Mouse (Mus musculus): ENCODE measurements at regions not wholly inside any gene's neighbourhood (a gene's known extent, or its start where the extent isn't known, plus 50 kb on each side); places are given as distances from the start of the nearest gene placed in this dataset.

DNA sequence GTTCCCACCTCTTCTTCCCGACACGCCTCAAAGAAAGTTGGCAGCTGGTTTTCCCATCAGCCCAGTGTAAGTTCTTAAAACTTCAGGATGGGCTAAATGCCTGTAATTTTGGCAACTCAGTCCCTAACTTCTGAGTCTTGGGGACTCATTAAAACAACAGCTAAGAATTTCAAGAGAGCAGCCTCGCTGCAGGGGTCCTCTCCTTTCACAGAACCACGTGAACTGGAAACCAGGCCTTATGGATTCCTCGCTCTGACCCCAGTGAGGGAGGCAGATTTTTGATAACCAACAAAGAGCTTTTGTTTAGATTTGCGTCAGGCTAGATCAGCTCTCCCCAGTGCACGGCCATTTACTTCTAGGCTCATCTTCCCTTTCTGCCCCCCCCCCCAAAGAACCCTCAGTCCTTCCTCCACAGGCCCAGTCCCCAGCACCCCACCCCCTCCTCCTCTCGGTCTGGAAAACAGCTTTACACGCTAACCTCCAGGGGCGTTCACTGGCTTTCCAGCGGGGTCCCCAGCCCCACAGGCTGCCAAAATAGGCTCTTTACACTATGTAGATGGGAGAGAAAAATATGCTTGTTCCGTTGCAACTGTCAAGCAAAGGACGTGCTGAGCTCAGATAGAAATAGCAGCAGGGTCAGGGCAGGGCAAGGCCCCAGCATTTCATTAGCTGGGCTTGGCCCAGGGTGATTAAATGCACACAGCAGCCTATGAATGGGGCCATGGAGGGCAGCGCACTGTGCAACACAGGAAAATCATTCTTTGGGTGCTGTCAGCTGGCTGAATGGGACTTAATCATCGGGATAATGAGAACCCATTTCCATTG is 233.5 kb downstream of the Zfp36l1 start:
- Histone ChIP-seq H3K4me1 (ENCODE audit: control insufficient read depth in 2 of 2, insufficient read depth in 2 of 2, low read length in 2 of 2, poor library complexity in 1 of 2) (peaks cover 5 to 7% of the 10 kb centered on the region in 2 experiments; a peak in 3 of 4 replicates), H3K27ac (ENCODE audit: insufficient read depth, low read depth, low read length, poor library complexity, severe bottlenecking) (no peak overlapping the region), H3K4me3 (ENCODE audit: insufficient read depth in 1 of 2, low read depth in 1 of 2, low read length in 2 of 2, poor library complexity in 1 of 2, severe bottlenecking in 1 of 2) (no peak overlapping the region), H3K9ac (ENCODE audit: insufficient read depth, low read depth, low read length, poor library complexity, severe bottlenecking) (no peak overlapping the region), H3K9me3 (ENCODE audit: control insufficient read depth, insufficient read depth, low read depth, low read length) (no peaks in the 10 kb centered on the region), H3K36me3 (ENCODE audit: control insufficient read depth, insufficient read depth, low read length, poor library complexity, severe bottlenecking) (no peaks in the 10 kb centered on the region)
- DNase-seq (ENCODE audit: low read depth, low spot score): no peak
- no peak for TF ChIP-seq HCFC1 (IDR thresholded peaks at IDR 0.05; ENCODE audit: borderline replicate concordance, insufficient read depth, low read length)
- in situ Hi-C loops (cut with MboI; ENCODE audit: low sequenced_read_pairs in 2 of 2, unreplicated experiment in 2 of 2): no loop called here

- in situ Hi-C loops (cut with MboI; ENCODE audit: low sequenced_read_pairs in 2 of 2, unreplicated experiment in 2 of 2): no loop called here
- no peak for DNase-seq (ENCODE audit: low read depth, low spot score)
- Histone ChIP-seq H3K9me3 (ENCODE audit: control insufficient read depth, insufficient read depth, low read depth, low read length) (no peaks in the 10 kb centered on the region), H3K36me3 (ENCODE audit: control insufficient read depth, insufficient read depth, low read length, poor library complexity, severe bottlenecking) (no peaks in the 10 kb centered on the region), H3K9ac (ENCODE audit: insufficient read depth, low read depth, low read length, poor library complexity, severe bottlenecking) (no peak overlapping the region), H3K4me3 (ENCODE audit: insufficient read depth in 1 of 2, low read depth in 1 of 2, low read length in 2 of 2, poor library complexity in 1 of 2, severe bottlenecking in 1 of 2) (no peak overlapping the region), H3K4me1 (ENCODE audit: control insufficient read depth in 2 of 2, insufficient read depth in 2 of 2, low read length in 2 of 2, poor library complexity in 1 of 2) (peaks cover 5 to 7% of the 10 kb centered on the region in 2 experiments; a peak in 3 of 4 replicates), H3K27ac (ENCODE audit: insufficient read depth, low read depth, low read length, poor library complexity, severe bottlenecking) (no peak overlapping the region)
- TF ChIP-seq MAFK (IDR thresholded peaks at IDR 0.05; ENCODE audit: insufficient read depth, low read depth, low read length): no peak
- no peak for TF ChIP-seq CHD2 (IDR thresholded peaks at IDR 0.05; ENCODE audit: low read depth, low read length)
- TF ChIP-seq HCFC1 (IDR thresholded peaks at IDR 0.05; ENCODE audit: borderline replicate concordance, insufficient read depth, low read length): no peak
- no peak for TF ChIP-seq ZNF384 (IDR thresholded peaks at IDR 0.05; ENCODE audit: low read depth, low read length)
- TF ChIP-seq ZC3H11A (IDR thresholded peaks at IDR 0.05; ENCODE audit: borderline replicate concordance, low read depth, low read length): no peak
Observed at GRCm38 (mm10) chr12:79878766-79879092, 234.1 kb downstream of the Zfp36l1 start.

DNA sequence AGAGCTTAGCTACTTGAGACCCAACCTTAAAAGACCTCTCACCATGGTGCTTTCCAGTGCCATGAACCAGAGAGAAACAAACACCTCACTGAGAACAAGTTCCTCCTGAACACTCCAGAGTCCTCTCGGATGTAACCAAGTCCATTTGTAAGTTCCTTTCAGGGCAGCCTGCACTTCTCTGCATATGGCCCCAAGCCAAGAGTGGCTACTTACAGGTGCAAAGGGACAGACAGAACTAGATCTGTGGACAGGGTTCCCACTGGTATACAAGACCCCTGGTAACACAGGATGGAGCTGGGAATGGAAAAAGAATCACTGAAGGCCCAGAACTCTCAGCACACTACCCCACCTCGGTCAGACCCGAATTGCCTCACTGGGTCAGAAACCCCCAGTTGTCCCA is 234.7 kb downstream of the Zfp36l1 start:
- TF ChIP-seq CHD2 (IDR thresholded peaks at IDR 0.05; ENCODE audit: low read depth, low read length) (no peak), ZNF384 (IDR thresholded peaks at IDR 0.05; ENCODE audit: low read depth, low read length) (no peak)
- in situ Hi-C loops (cut with MboI; ENCODE audit: low sequenced_read_pairs in 2 of 2, unreplicated experiment in 2 of 2): no loop called here
- H3K36me3 ChIP-seq (ENCODE audit: control insufficient read depth, insufficient read depth, low read length, poor library complexity, severe bottlenecking): no peaks in the 10 kb centered on the region
- H3K4me1 ChIP-seq (ENCODE audit: control insufficient read depth in 2 of 2, insufficient read depth in 2 of 2, low read length in 2 of 2, poor library complexity in 1 of 2): peaks cover 5 to 7% of the 10 kb centered on the region in 2 experiments; a peak in 3 of 4 replicates
- no peaks in the 10 kb centered on the region for H3K9me3 ChIP-seq (ENCODE audit: control insufficient read depth, insufficient read depth, low read depth, low read length)
- no peak overlapping the region for H3K4me3 ChIP-seq (ENCODE audit: insufficient read depth in 1 of 2, low read depth in 1 of 2, low read length in 2 of 2, poor library complexity in 1 of 2, severe bottlenecking in 1 of 2)
- H3K9ac ChIP-seq (ENCODE audit: insufficient read depth, low read depth, low read length, poor library complexity, severe bottlenecking): no peak overlapping the region
- DNase-seq (ENCODE audit: low read depth, low spot score): no peak
- H3K27ac ChIP-seq (ENCODE audit: insufficient read depth, low read depth, low read length, poor library complexity, severe bottlenecking): no peak overlapping the region

GRCm38 (mm10) chr12:79874333-79874732 is 238.5 kb downstream of the Zfp36l1 start:
- Histone ChIP-seq H3K27ac (ENCODE audit: insufficient read depth, low read depth, low read length, poor library complexity, severe bottlenecking) (no peak overlapping the region), H3K9ac (ENCODE audit: insufficient read depth, low read depth, low read length, poor library complexity, severe bottlenecking) (no peak overlapping the region), H3K4me1 (ENCODE audit: control insufficient read depth in 2 of 2, insufficient read depth in 2 of 2, low read length in 2 of 2, poor library complexity in 1 of 2) (peaks cover 3 to 6% of the 10 kb centered on the region in 2 experiments; a peak in 2 of 4 replicates), H3K36me3 (ENCODE audit: control insufficient read depth, insufficient read depth, low read length, poor library complexity, severe bottlenecking) (no peaks in the 10 kb centered on the region), H3K4me3 (ENCODE audit: insufficient read depth in 1 of 2, low read depth in 1 of 2, low read length in 2 of 2, poor library complexity in 1 of 2, severe bottlenecking in 1 of 2) (no peak overlapping the region), H3K9me3 (ENCODE audit: control insufficient read depth, insufficient read depth, low read depth, low read length) (no peaks in the 10 kb centered on the region)
- in situ Hi-C loops (cut with MboI; ENCODE audit: low sequenced_read_pairs in 2 of 2, unreplicated experiment in 2 of 2): no loop called here
- TF ChIP-seq HCFC1 (IDR thresholded peaks at IDR 0.05; ENCODE audit: borderline replicate concordance, insufficient read depth, low read length) (no peak), ZNF384 (IDR thresholded peaks at IDR 0.05; ENCODE audit: low read depth, low read length) (no peak), MAFK (IDR thresholded peaks at IDR 0.05; ENCODE audit: insufficient read depth, low read depth, low read length) (no peak), CHD2 (IDR thresholded peaks at IDR 0.05; ENCODE audit: low read depth, low read length) (no peak), ZC3H11A (IDR thresholded peaks at IDR 0.05; ENCODE audit: borderline replicate concordance, low read depth, low read length) (no peak)
- DNase-seq (ENCODE audit: low read depth, low spot score): no peak

- Histone ChIP-seq H3K4me1 (ENCODE audit: control insufficient read depth in 2 of 2, insufficient read depth in 2 of 2, low read length in 2 of 2, poor library complexity in 1 of 2) (0 out of 4 replicates have a peak, but pooled peaks cover 0 to 3% of the 10 kb centered on the region in 2 experiments), H3K9ac (ENCODE audit: insufficient read depth, low read depth, low read length, poor library complexity, severe bottlenecking) (no peak overlapping the region), H3K27ac (ENCODE audit: insufficient read depth, low read depth, low read length, poor library complexity, severe bottlenecking) (no peak overlapping the region), H3K4me3 (ENCODE audit: insufficient read depth in 1 of 2, low read depth in 1 of 2, low read length in 2 of 2, poor library complexity in 1 of 2, severe bottlenecking in 1 of 2) (no peak overlapping the region), H3K9me3 (ENCODE audit: control insufficient read depth, insufficient read depth, low read depth, low read length) (no peaks in the 10 kb centered on the region), H3K36me3 (ENCODE audit: control insufficient read depth, insufficient read depth, low read length, poor library complexity, severe bottlenecking) (no peaks in the 10 kb centered on the region)
- in situ Hi-C loops (cut with MboI; ENCODE audit: low sequenced_read_pairs in 2 of 2, unreplicated experiment in 2 of 2): no loop called here
- no peak for DNase-seq (ENCODE audit: low read depth, low spot score)
- no peak for TF ChIP-seq ZC3H11A (IDR thresholded peaks at IDR 0.05; ENCODE audit: borderline replicate concordance, low read depth, low read length)
- TF ChIP-seq ZNF384 (IDR thresholded peaks at IDR 0.05; ENCODE audit: low read depth, low read length): no peak
- no peak for TF ChIP-seq MAFK (IDR thresholded peaks at IDR 0.05; ENCODE audit: insufficient read depth, low read depth, low read length)
- TF ChIP-seq HCFC1 (IDR thresholded peaks at IDR 0.05; ENCODE audit: borderline replicate concordance, insufficient read depth, low read length): no peak
- no peak for TF ChIP-seq CHD2 (IDR thresholded peaks at IDR 0.05; ENCODE audit: low read depth, low read length)
Observed at GRCm38 (mm10) chr12:79865179-79865552, 247.6 kb downstream of the Zfp36l1 start.

Data from ES-E14 (cell line).